Mouse (Mus musculus): ENCODE measurements at regions not wholly inside any gene's neighbourhood (a gene's known extent, or its start where the extent isn't known, plus 50 kb on each side); places are given as distances from the start of the nearest gene placed in this dataset.

- no peaks in the 10 kb centered on the region for H3K9me3 ChIP-seq
- no peaks in the 10 kb centered on the region for H3K27me3 ChIP-seq (ENCODE audit: insufficient read depth, poor library complexity, severe bottlenecking)
- no peaks in the 10 kb centered on the region for H3K36me3 ChIP-seq
- H3K4me1 ChIP-seq = peaks cover 22% of the 10 kb centered on the region; the same call in 1 of the 2 replicates
- no peak overlapping the region for H3K4me3 ChIP-seq
- H3K27ac ChIP-seq = no peak overlapping the region
- DNase-seq (ENCODE audit: low spot score) = no peak
- WGBS = 87% methylated on average over 6 of the region's 6 CpGs
These were observed 53.0 kb upstream of the Cd93 start for GRCm38 (mm10) chr2:148496151-148497040.

GRCm38 (mm10) chr2:148495485-148495884, 52.1 kb upstream of the Cd93 start:
- Histone ChIP-seq H3K4me3 (no peak overlapping the region), H3K4me1 (peaks cover 24% of the 10 kb centered on the region; the same call in 1 of the 2 replicates), H3K27me3 (ENCODE audit: insufficient read depth, poor library complexity, severe bottlenecking) (no peaks in the 10 kb centered on the region), H3K27ac (no peak overlapping the region), H3K36me3 (no peaks in the 10 kb centered on the region), H3K9me3 (no peaks in the 10 kb centered on the region)
- DNase-seq (ENCODE audit: low spot score) = no peak
- WGBS = 72% methylated on average over 3 of the region's 3 CpGs

- DNase-seq (ENCODE audit: low spot score) = no peak
- H3K4me1 ChIP-seq = peaks cover 22% of the 10 kb centered on the region
- H3K36me3 ChIP-seq = no peaks in the 10 kb centered on the region
- no peaks in the 10 kb centered on the region for H3K9me3 ChIP-seq
- no peaks in the 10 kb centered on the region for H3K27me3 ChIP-seq (ENCODE audit: insufficient read depth, poor library complexity, severe bottlenecking)
- H3K4me3 ChIP-seq = no peak overlapping the region
- no peak overlapping the region for H3K27ac ChIP-seq
These were observed 49.9 kb upstream of the Cd93 start for GRCm38 (mm10) chr2:148493281-148493680.

Data from heart, embryonic 10.5 days (tissue).